Mouse (Mus musculus): ENCODE measurements at regions not wholly inside any gene's neighbourhood (a gene's known extent, or its start where the extent isn't known, plus 50 kb on each side); places are given as distances from the start of the nearest gene placed in this dataset.
"Not testable (repeated sequence)": the region's sequence is repeated elsewhere in the genome, so short reads cannot be mapped to it uniquely, and the experiment has no call there.

DNA sequence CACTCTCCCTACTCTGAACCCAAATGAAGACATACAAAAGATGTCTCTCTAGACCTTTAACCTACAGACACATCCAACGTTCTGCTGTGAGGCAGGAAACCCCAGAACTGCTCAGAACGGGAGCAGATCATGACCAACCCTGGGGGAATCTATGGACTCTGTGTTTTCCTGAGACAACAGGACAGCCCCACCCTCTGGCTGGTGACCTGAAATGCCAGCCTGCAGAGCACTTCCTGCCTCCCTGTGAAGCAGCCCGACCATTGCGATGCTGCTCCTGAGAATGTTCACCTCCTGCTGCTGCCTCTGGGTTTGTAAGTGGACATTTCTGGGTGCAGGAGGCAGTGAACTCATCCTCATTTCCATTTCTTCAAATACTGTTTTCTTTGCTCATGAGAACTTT lies 153.0 kb downstream of the Stard3nl start:
- TF ChIP-seq CTCF (IDR thresholded peaks at IDR 0.05; ENCODE audit: control insufficient read depth, insufficient read depth, low read length); POLR2A (IDR thresholded peaks at IDR 0.05; ENCODE audit: borderline replicate concordance, control insufficient read depth, low read depth, low read length): not testable (repeated sequence)

Measured in bone marrow, adult 2 months (tissue).